Comparison of ENCODE assay signal across 7 mouse cellular contexts in the genomic region with DNA sequence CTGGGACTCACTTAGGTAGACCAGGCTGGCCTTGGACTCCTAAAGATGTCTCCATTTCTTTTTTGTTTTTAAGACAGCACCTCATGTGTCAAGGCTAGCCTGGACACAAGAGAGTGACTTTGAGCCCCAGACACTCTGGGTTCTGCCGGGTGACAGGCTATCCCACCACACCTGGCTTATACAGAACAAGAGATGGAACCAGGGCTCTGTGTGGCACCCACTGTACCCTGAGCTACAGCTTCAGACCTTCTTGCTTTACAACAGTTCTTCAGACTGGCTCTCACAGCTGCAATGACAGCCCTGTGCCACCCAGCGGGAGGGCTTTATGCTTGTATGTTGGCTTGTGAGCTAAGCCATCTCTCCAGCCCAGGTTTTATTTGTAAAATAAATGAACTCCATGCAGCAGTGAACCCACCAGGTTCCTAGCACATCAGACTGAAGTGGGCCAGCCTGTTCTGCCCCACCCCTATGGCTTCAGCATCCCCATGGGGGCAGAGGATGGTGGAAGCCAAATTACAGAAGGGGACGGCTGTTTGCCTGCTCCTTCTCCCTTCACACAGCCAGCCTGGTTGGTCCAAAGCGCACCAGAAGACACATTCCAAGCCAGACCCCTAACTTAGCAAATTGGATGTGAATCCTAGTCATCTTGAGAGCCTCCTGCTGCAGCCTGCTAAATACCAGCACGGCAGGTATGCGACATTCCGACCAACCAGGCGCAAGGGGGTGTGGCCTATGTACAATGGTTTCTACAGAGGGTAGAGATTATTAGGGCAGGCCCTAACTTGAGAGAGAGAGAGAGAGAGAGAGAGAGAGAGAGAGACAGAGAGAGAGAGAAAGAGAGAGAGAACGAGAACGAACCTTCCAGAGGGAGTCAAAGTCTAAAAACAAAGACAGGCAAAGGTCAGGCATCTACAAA. TPM values are rescaled to one million over a fixed set of nuclear protein-coding genes. Genes with fewer than 3 reads are reported as not detected.
DNase-seq lines count a peak whose midpoint lies in the region; ATAC-seq lines count a peak whose summit lies in the region.

No protein-coding gene starts in this region.

- peak overlapping the region; percentile 84 for H3K27ac ChIP-seq in forebrain, embryonic 12.5 days
- peak overlapping the region; percentile 79; the same call in 1 of the 2 replicates for H3K27ac ChIP-seq in limb, embryonic 12.5 days
- peak overlapping the region; percentile 73 for H3K27ac ChIP-seq in stomach, embryonic 16.5 days (ENCODE audit: low read length)

- no peak overlapping the region; the same call in 1 of the 2 replicates for H3K9ac ChIP-seq in forebrain, embryonic 12.5 days
- H3K9ac ChIP-seq in limb, embryonic 12.5 days (replicated peaks): peak overlapping the region; percentile 42; the same call in 1 of the 2 replicates
- no peak overlapping the region for H3K9ac ChIP-seq in stomach, embryonic 16.5 days (ENCODE audit: low read length)

- no peak for ATAC-seq in forebrain, embryonic 12.5 days (ENCODE audit: low FRiP score)
- no peak for ATAC-seq in limb, embryonic 12.5 days (ENCODE audit: insufficient number of reproducible peaks, insufficient read depth, low FRiP score, low TSS enrichment, low read depth)
- ATAC-seq in stomach, embryonic 16.5 days (ENCODE audit: insufficient read depth, low FRiP score): no peak

- H3K4me3 ChIP-seq in forebrain, embryonic 12.5 days (replicated peaks): no peak overlapping the region
- no peak overlapping the region for H3K4me3 ChIP-seq in limb, embryonic 12.5 days (replicated peaks)
- no peak overlapping the region for H3K4me3 ChIP-seq in stomach, embryonic 16.5 days (replicated peaks; ENCODE audit: low read length)

- H3K9me3 ChIP-seq in forebrain, embryonic 12.5 days: no peaks in the 10 kb centered on the region
- H3K9me3 ChIP-seq in limb, embryonic 12.5 days: no peaks in the 10 kb centered on the region
- no peaks in the 10 kb centered on the region for H3K9me3 ChIP-seq in stomach, embryonic 16.5 days (replicated peaks; ENCODE audit: control insufficient read depth, low read length)

- H3K4me1 ChIP-seq in forebrain, embryonic 12.5 days: peaks cover 36% of the 10 kb centered on the region
- peaks cover 23% of the 10 kb centered on the region for H3K4me1 ChIP-seq in limb, embryonic 12.5 days (replicated peaks)
- peaks cover 10% of the 10 kb centered on the region; the same call in 1 of the 2 replicates for H3K4me1 ChIP-seq in stomach, embryonic 16.5 days (ENCODE audit: control insufficient read depth, insufficient read depth, low read length)

- peaks cover 90% of the 10 kb centered on the region for H3K36me3 ChIP-seq in forebrain, embryonic 12.5 days (replicated peaks)
- peaks cover 97% of the 10 kb centered on the region for H3K36me3 ChIP-seq in limb, embryonic 12.5 days
- peaks cover 34% of the 10 kb centered on the region for H3K36me3 ChIP-seq in stomach, embryonic 16.5 days (ENCODE audit: control insufficient read depth, insufficient read depth, low read length)

- WGBS in forebrain, embryonic 12.5 days: 36% methylated on average over 10 of the region's 10 CpGs
- WGBS in limb, embryonic 12.5 days: 49% methylated on average over 10 of the region's 10 CpGs
- WGBS in stomach, embryonic 16.5 days: 41% methylated on average over 10 of the region's 10 CpGs

- H3K27me3 ChIP-seq in forebrain, embryonic 12.5 days: no peaks in the 10 kb centered on the region
- H3K27me3 ChIP-seq in limb, embryonic 12.5 days: no peaks in the 10 kb centered on the region
- no peaks in the 10 kb centered on the region for H3K27me3 ChIP-seq in stomach, embryonic 16.5 days (ENCODE audit: control insufficient read depth, insufficient read depth, low read length)

- DNase-seq in lung, postnatal 25 days (ENCODE audit: low spot score): peak; percentile 24
- DNase-seq in lung, postnatal 4 days: no peak
- no peak for DNase-seq in cerebellum, postnatal 36 days
- no peak for DNase-seq in adrenal gland, adult 2 months

- no peak overlapping the region for H3K4me2 ChIP-seq in forebrain, embryonic 12.5 days
- H3K4me2 ChIP-seq in limb, embryonic 12.5 days: no peak overlapping the region
- H3K4me2 ChIP-seq in stomach, embryonic 16.5 days (ENCODE audit: low read depth, low read length): no peak overlapping the region

RNA-seq across cellular contexts. Expression of gene Tnrc18, which starts 48.9 kb away (rescaled TPM):
- 56.8 and 64.6 TPM in 2 replicates for polyA plus RNA-seq in forebrain, embryonic 12.5 days (2016; fragmentation: Nextera tagmentation; extraction: Ambion mirVana)
- 60.9 and 61.2 TPM in 2 replicates for polyA plus RNA-seq in limb, embryonic 12.5 days (2016; fragmentation: Nextera tagmentation; extraction: Ambion mirVana)
- 15.3 and 16.9 TPM in 2 replicates for polyA plus RNA-seq in stomach, embryonic 16.5 days (2015; fragmentation: Nextera tagmentation; extraction: Ambion mirVana)
- 10 to 100 TPM; 58.6 to 72.1 TPM for total RNA-seq in adrenal gland, adult 2 months (2021)
- 91.5 and 110 TPM in 2 replicates for polyA plus RNA-seq in adrenal gland, adult 2 months (2012; rRNA removed)
